Mouse (Mus musculus): ENCODE data around the gene Map3k7.

DNA sequence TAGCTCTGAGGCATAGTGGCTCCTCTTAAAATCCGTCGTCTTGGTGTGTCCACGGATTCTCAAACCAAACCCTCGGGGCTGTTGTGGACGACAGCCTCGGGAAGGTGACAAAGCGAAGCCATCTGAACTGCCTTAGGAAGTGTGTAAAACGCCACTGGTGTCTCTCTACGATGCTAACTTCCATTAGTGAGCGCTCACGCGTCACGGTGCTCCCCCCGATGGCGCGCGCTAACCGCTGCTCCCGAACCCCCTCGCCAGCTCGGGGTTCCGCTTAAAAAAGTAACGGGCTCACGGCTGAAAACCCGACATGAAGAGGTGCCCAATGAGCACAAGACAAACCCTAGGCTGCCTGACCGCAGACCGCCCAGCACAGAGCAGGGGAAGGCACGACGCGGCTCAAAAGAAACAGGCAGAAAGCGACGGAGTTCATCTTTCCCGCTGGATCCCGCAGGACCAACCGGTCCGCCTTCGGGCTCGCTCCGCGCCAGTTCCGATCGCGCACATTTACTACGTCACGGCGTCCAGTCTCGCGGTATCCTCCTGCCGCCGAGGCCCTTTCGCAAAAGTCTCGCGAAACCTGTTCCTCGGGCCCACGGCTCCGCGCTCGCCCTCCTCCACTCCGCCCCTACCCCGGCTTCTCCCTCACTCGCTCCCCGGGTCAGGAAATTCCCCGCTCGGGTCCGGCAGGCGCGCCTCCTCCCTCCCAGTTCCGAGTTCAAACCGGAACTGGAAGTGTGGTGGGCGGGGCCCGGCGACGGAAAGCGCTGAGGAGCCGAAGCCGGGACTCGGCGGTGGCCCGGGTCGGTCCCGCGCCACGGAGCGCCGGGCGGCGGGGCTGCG, at the start of gene Map3k7:
- TF ChIP-seq POLR2A (IDR thresholded peaks at IDR 0.05; ENCODE audit: low read depth, low read length): no peak; the same call in none of the 2 replicates
- no peak for TF ChIP-seq CTCF (IDR thresholded peaks at IDR 0.05; ENCODE audit: extremely low read depth, insufficient read depth, insufficient read length, insufficient replicate concordance)

Measured in spleen, adult 2 months (tissue).